Mouse (Mus musculus) kidney, postnatal 36 days (tissue): Measurements from ENCODE around the gene 6030458C11Rik.

Experiments
- DNase-seq, 2 experiments: peaks; one replicate each; pipeline ENCODE4 v3.0.0; 2021 to 2022; ENCODE audit warnings: mixed read lengths in 2 of 2

Gene 6030458C11Rik

GRCm38 (mm10) chr15:12824197-12824952, at the start of gene 6030458C11Rik, which contains the start of gene Drosha:
Gene 6030458C11Rik, minus strand, starts transcription at chr15:12824649.
Gene Drosha, plus strand, starts transcription at chr15:12824815.
- DNase-seq: peak; percentile 99

GRCm38 (mm10) chr15:12867269-12867668, 42.8 kb upstream of the 6030458C11Rik start:
- no peak for DNase-seq

- DNase-seq: no peak
Observed at GRCm38 (mm10) chr15:12865595-12866314, 41.3 kb upstream of the 6030458C11Rik start.

- DNase-seq: no peak
Observed at GRCm38 (mm10) chr15:12863669-12864068, 39.2 kb upstream of the 6030458C11Rik start.

- no peak for DNase-seq
Observed at GRCm38 (mm10) chr15:12862061-12862460, 37.6 kb upstream of the 6030458C11Rik start.

- DNase-seq: no peak
Observed at GRCm38 (mm10) chr15:12858645-12859044, 34.2 kb upstream of the 6030458C11Rik start.

- DNase-seq: no peak
Observed at GRCm38 (mm10) chr15:12857840-12858516, 33.5 kb upstream of the 6030458C11Rik start.

- DNase-seq: no peak
Observed at GRCm38 (mm10) chr15:12856780-12857179, 32.3 kb upstream of the 6030458C11Rik start.

- no peak for DNase-seq
Observed at GRCm38 (mm10) chr15:12853471-12853870, 29.0 kb upstream of the 6030458C11Rik start.

GRCm38 (mm10) chr15:12849373-12849772, 24.9 kb upstream of the 6030458C11Rik start:
- no peak for DNase-seq

GRCm38 (mm10) chr15:12848196-12848975, 23.9 kb upstream of the 6030458C11Rik start:
- no peak for DNase-seq

- DNase-seq: peak in 1 of 2 experiments; percentile 26
Observed at GRCm38 (mm10) chr15:12842833-12843232, 18.4 kb upstream of the 6030458C11Rik start.

GRCm38 (mm10) chr15:12840737-12841136, 16.3 kb upstream of the 6030458C11Rik start:
- no peak for DNase-seq

GRCm38 (mm10) chr15:12834231-12834630, 9.8 kb upstream of the 6030458C11Rik start:
- DNase-seq: no peak

- DNase-seq: no peak
Observed at GRCm38 (mm10) chr15:12833385-12833784, 8.9 kb upstream of the 6030458C11Rik start.

GRCm38 (mm10) chr15:12832599-12832998, 8.2 kb upstream of the 6030458C11Rik start:
- no peak for DNase-seq

GRCm38 (mm10) chr15:12829878-12830277, 5.4 kb upstream of the 6030458C11Rik start:
- DNase-seq: no peak

GRCm38 (mm10) chr15:12825408-12825807, 959 bp upstream of the 6030458C11Rik start:
- DNase-seq: no peak

- DNase-seq: peak; percentile 24 to 55
Observed at GRCm38 (mm10) chr15:12824965-12825364, 516 bp upstream of the 6030458C11Rik start.

- no peak for DNase-seq
Observed at GRCm38 (mm10) chr15:12823455-12824119, 862 bp downstream of the 6030458C11Rik start.

GRCm38 (mm10) chr15:12822416-12823395, 1.7 kb downstream of the 6030458C11Rik start:
- no peak for DNase-seq
